In genomic region chr17:80112665-80113305, GRCm38 (mm10) we compare ENCODE assay signal across 13 mouse cellular contexts. TPM values are rescaled to one million over a fixed set of nuclear protein-coding genes. Genes with fewer than 3 reads are reported as not detected.
DNase-seq lines count a peak whose midpoint lies in the region; ATAC-seq lines count a peak whose summit lies in the region.
"Had no signal": no experiment of that assay in that cellular context is flagged by ENCODE, and none has a peak within 500 bp of the region (broad histone marks: within the 10 kb centered on the region; RNA-seq: fewer than 3 reads in every experiment).

No protein-coding gene starts in this region.

- ATAC-seq in granulocyte monocyte progenitor cell, adult 5-6 weeks (replicated peaks; ENCODE audit: poor library complexity, severe bottlenecking): peak; percentile 88
- ATAC-seq in midbrain, embryonic 16.5 days: no peak
- ATAC-seq in frontal cortex, adult (ENCODE audit: low TSS enrichment): no peak

- no peaks in the 10 kb centered on the region; the same call in 1 of the 2 replicates for H3K9me3 ChIP-seq in midbrain, embryonic 16.5 days (replicated peaks; ENCODE audit: control insufficient read depth, low read length, poor library complexity, severe bottlenecking)
- H3K9me3 ChIP-seq: lung, embryonic 15.5 days had no signal

- whole genome bisulfite sequencing in midbrain, embryonic 16.5 days: 84% methylated on average over 5 of the region's 5 CpGs

- H3K4me2 ChIP-seq in midbrain, embryonic 16.5 days (ENCODE audit: low read length): no peak overlapping the region
- H3K4me2 ChIP-seq: lung, embryonic 15.5 days had no signal

- H3K9ac ChIP-seq in midbrain, embryonic 16.5 days (ENCODE audit: low read depth, low read length): no peak overlapping the region
- H3K9ac ChIP-seq: lung, embryonic 15.5 days had no signal

- DNase-seq in layer of hippocampus, adult 9-11 months: peak; percentile 9
- no peak for DNase-seq in layer of hippocampus, adult 9-10 months (ENCODE audit: low spot score)
- peak; percentile 66 for DNase-seq in CD4-positive, CD25-positive, alpha-beta regulatory T cell, adult 2 months (ENCODE audit: low read depth, low spot score)
- DNase-seq in naive thymus-derived CD4-positive, alpha-beta T cell, adult 2 months (ENCODE audit: low read depth): peak; percentile 62
- no peak for DNase-seq in right cerebral cortex, postnatal 10 days (ENCODE audit: low spot score in 2 of 2)
- DNase-seq: cerebellum, postnatal 36 days; kidney, adult 18-20 months had no signal

- H3K27me3 ChIP-seq in midbrain, embryonic 16.5 days (ENCODE audit: control insufficient read depth, insufficient read depth, low read depth, low read length): no peaks in the 10 kb centered on the region
- H3K27me3 ChIP-seq: lung, embryonic 15.5 days had no signal

- H3K4me3 ChIP-seq in midbrain, embryonic 16.5 days (ENCODE audit: low read depth, low read length): no peak overlapping the region
- H3K4me3 ChIP-seq: hindbrain, embryonic 10.5 days; layer of hippocampus, adult 2 months; lung, embryonic 15.5 days had no signal

- H3K27ac ChIP-seq in midbrain, embryonic 16.5 days (ENCODE audit: low read length): no peak overlapping the region
- H3K27ac ChIP-seq: hindbrain, embryonic 10.5 days; layer of hippocampus, adult 2 months; lung, embryonic 15.5 days had no signal

- H3K36me3 ChIP-seq in midbrain, embryonic 16.5 days (ENCODE audit: control insufficient read depth, insufficient read depth, low read length): no peaks in the 10 kb centered on the region
- H3K36me3 ChIP-seq: hindbrain, embryonic 10.5 days; lung, embryonic 15.5 days had no signal

- H3K4me1 ChIP-seq in midbrain, embryonic 16.5 days (ENCODE audit: control insufficient read depth, insufficient read depth, low read length): no peaks in the 10 kb centered on the region
- H3K4me1 ChIP-seq: hindbrain, embryonic 10.5 days had no signal

RNA-seq across cellular contexts. Expression of gene Galm, which starts 14.5 kb away (rescaled TPM):
- total RNA-seq in granulocyte monocyte progenitor cell, adult 5-6 weeks (2014; fragmentation: Nextera tagmentation): 6.1 and 12.2 TPM in 2 replicates
- 4.0 and 5.3 TPM in 2 replicates for total RNA-seq in granulocyte monocyte progenitor cell, adult 5-6 weeks (2017)
- 1.4 and 2.0 TPM in 2 replicates for polyA plus RNA-seq in midbrain, embryonic 16.5 days (2015; fragmentation: Nextera tagmentation; extraction: Ambion mirVana)

RNA-seq across cellular contexts. Expression of gene Hnrnpll, which starts 50.7 kb away (rescaled TPM):
- total RNA-seq in granulocyte monocyte progenitor cell, adult 5-6 weeks (2014; fragmentation: Nextera tagmentation): 66.9 and 88.2 TPM in 2 replicates
- 61.4 and 71.8 TPM in 2 replicates for total RNA-seq in granulocyte monocyte progenitor cell, adult 5-6 weeks (2017)
- 53.9 and 59.2 TPM in 2 replicates for polyA plus RNA-seq in midbrain, embryonic 16.5 days (2015; fragmentation: Nextera tagmentation; extraction: Ambion mirVana)

Comparison
In these comparisons a context has a peak if more than half of its experiments do, and no peak if none do; other contexts are left out.
1. DNase-seq: peak in layer of hippocampus, adult 9-11 months (single experiment), CD4-positive, CD25-positive, alpha-beta regulatory T cell, adult 2 months (single experiment) and naive thymus-derived CD4-positive, alpha-beta T cell, adult 2 months (single experiment); none in layer of hippocampus, adult 9-10 months (single experiment) and right cerebral cortex, postnatal 10 days (0 of 2).